Mouse (Mus musculus) embryonic fibroblast, embryonic 13.5 days (primary cell): Measurements from ENCODE around the gene Mdfic.

Source experiments
- CTCF ChIP-seq: IDR thresholded peaks from 2 replicates; pipeline ENCODE4 v1.5.1; 2011; ENCODE audit warnings: mild to moderate bottlenecking, control low read depth, low read length, moderate library complexity, borderline replicate concordance; ENCODE audit not compliant: insufficient read depth
- POLR2A ChIP-seq: IDR thresholded peaks from 2 replicates; pipeline ENCODE4 v1.6.1; 2011; ENCODE audit warnings: low read depth, mild to moderate bottlenecking, control low read depth, low read length, moderate library complexity

GRCm38 (mm10) chr6:15745313-15745712, 24.9 kb downstream of the Mdfic start:
- TF ChIP-seq CTCF (no peak), POLR2A (no peak)
